Mouse (Mus musculus) c-Kit-positive CD71-positive TER-119-negative erythroid progenitor cells, embryonic 14.5 days (primary cell): ENCODE results near the gene Tmem163.

Experiments used
- DNase-seq: peaks from one replicate; pipeline ENCODE4 v3.0.0-alpha.2; 2013; ENCODE audit warnings: low read depth

Gene Tmem163

DNA sequence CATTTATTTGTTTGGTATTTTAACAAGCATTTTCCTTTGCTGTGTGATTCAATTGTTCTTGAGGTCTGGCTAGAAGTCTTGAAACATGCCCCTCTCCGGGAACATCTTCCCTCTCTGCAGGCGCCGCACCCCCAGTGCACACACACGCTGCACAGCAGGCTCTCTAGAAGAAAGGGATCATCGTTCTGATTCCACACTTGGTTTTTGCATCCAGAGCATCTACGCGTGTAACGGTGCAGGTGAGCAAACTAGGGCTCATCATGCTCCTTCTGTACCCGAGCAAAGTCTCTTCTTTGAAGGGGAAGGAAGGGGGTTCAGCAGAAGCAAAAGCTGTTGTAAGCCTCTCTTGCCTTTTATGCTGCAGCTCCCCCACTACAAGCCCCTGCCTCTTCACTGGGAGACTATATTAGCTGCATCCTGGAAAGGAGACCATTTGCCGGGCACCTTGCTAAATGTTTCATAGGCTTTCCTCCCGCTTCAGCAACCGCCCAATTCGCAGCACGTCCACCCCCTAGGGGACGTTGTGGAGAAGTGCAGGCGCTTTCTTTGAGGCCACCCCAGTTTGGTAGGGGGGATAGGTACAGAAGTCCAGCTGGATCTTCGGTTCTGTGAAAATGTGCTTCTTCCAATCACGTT, at the start of gene Tmem163:
Tmem163 (minus strand) TSS at position 51 of the 636 bp plus-strand sequence.
- DNase-seq, result peak; percentile 30

DNA sequence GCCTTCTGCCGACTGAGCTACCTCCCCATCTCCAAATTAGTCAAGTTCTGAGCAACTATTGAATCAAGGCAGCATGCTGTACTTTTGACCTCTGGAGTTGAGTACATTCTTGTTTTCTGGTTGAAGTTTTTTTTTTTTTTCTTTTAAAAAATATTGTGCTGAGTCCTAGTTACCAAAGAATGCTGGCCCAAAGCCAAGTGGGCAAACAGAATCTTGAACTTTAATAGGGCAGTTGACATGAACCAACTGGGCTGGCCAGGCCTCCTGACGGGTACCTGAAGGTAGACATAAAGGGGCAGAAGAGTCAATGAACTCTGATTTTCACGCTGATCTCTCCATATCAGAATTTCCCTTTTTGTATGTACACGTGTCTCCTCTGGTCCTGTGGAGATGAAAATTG, 49.7 kb upstream of the Tmem163 start, which contains the start of gene Acmsd:
Acmsd (plus strand) TSS at position 318 of the 400 bp plus-strand sequence.
- DNase-seq, result no peak

GRCm38 (mm10) chr1:127723596-127723995, 44.2 kb upstream of the Tmem163 start:
- no peak for DNase-seq

DNA sequence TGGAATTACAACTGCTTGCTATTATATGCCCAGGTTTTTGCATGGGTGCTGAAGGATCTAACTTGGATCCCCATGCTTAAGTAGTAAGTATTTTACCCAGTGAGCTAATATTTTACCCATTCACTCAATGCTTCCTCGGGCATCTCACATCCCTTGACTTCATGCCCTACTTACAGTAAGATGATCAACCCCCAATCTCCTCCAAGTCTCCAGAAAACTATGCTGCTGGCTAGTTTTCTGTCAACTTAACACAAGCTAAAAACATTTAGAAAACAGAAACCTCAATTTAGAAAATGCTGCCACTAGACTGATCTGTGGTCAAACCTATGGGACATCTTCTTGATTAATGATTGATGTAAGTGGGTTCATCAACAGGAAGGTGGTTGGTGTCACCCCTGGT, 38.9 kb upstream of the Tmem163 start:
- no peak for DNase-seq

DNA sequence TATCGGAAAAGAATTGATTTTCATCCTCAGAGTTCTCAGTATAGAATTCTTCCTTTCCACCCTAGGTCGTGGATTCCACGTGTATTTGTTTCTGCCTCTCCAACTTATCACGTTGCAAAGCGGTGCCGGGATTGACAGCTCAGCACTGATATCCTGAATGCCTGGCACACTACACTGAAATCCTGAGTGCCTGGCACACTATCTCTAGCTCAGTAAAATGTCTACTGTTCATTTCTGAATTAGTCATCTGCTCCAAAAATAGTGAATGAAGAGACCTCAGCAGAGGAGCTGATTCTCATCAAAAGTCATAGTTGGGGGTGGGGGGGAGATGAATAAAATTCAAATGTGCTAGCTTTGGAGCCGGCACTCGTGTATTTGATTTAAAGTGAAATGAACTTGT, 37.1 kb upstream of the Tmem163 start:
- DNase-seq, result no peak

DNA sequence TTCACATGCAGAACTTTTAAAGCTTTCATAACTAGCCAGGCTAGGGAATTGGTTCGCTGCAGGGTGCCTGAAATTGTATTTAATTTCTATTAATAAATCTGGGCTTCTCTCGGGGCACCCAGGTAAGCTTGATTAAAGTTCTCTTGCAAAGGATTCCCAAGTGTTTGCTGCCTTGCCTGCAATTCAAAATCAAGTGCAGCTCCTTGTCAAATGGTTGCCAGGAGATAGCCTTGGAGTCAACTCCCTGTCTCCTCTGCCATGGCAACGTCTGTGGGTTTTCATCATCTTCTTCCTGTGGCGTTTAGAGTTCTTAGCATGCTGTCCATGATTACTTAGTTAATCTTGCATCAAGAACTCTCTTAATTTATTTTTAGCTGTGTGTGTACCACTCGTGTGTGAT, 26.9 kb upstream of the Tmem163 start:
- no peak for DNase-seq

- DNase-seq, result peak; percentile 17
Observed at GRCm38 (mm10) chr1:127702187-127702586, 22.8 kb upstream of the Tmem163 start.

DNA sequence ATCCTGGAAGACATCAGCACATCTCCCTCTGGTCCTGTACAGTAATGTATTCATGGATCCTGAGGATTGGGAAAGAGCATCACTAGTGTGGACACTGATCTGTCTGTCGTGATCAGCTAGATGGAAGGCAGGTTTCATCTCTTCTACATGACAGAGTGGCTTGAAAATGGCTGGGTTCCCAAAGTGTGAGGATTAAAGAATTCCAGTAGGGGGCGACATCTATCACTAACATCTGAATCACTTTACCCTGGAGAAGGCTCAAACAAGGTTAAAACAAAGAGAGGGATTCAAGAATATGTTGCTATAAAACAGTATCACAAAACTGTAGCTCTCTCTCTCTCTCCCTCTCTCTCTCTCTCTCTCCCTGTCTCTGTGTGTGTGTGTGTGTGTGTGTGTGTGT, 17.2 kb upstream of the Tmem163 start:
- no peak for DNase-seq

DNA sequence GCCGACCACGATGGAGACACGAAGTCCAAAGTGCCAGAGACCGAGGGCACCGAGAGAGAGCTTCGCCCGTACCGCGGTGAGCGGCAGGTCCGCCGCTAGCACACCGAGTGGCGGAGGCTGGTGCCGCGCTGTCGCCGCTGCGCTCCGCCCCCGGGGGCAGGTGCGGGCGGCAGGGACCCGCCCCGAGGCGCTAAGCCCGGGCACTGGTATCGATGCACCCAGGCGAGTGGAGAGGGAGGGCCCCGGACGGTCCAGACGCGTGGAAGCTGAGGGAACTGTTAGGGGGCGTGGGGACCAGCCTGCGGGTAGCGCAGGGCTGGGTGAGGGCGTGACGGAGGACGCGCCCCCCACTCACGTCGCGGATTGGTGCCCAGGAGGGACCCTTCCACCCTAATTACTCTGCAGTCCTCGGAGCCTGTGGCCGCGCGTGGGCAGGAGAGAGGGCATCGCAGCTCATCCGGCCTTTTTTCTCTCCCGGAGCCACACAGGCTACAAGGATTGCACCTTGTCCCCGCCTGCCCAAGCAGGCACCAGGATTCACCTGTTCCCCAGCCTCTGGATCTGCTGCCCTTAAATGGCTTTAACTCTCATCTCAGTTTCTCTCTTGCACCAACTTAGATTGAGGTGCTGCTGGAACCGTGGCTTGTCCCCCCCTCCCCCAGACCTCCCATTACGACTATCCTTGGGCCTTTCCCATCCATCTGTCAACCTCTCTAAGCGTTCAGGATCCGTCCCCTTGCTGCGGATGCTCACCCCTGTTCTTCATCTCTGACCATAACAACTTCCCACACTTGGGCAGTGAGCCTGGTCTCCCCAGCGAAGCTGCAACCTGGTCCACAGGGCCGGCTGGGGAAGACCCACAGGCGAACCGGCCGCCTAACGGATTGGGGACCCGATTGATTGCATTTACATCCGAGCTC, 1.4 kb downstream of the Tmem163 start:
- no peak for DNase-seq

- no peak for DNase-seq
Observed at GRCm38 (mm10) chr1:127677131-127677631, 2.2 kb downstream of the Tmem163 start.

- DNase-seq, result no peak
Observed at GRCm38 (mm10) chr1:127676516-127677099, 2.7 kb downstream of the Tmem163 start.

GRCm38 (mm10) chr1:127676116-127676515, 3.2 kb downstream of the Tmem163 start:
- no peak for DNase-seq

- no peak for DNase-seq
Observed at GRCm38 (mm10) chr1:127675253-127675652, 4.1 kb downstream of the Tmem163 start.

GRCm38 (mm10) chr1:127673221-127674050, 5.9 kb downstream of the Tmem163 start:
- no peak for DNase-seq

- no peak for DNase-seq
Observed at GRCm38 (mm10) chr1:127668161-127668560, 11.2 kb downstream of the Tmem163 start.

GRCm38 (mm10) chr1:127667110-127667860, 12.1 kb downstream of the Tmem163 start:
- DNase-seq, result no peak

GRCm38 (mm10) chr1:127666221-127666620, 13.1 kb downstream of the Tmem163 start:
- DNase-seq, result no peak

DNA sequence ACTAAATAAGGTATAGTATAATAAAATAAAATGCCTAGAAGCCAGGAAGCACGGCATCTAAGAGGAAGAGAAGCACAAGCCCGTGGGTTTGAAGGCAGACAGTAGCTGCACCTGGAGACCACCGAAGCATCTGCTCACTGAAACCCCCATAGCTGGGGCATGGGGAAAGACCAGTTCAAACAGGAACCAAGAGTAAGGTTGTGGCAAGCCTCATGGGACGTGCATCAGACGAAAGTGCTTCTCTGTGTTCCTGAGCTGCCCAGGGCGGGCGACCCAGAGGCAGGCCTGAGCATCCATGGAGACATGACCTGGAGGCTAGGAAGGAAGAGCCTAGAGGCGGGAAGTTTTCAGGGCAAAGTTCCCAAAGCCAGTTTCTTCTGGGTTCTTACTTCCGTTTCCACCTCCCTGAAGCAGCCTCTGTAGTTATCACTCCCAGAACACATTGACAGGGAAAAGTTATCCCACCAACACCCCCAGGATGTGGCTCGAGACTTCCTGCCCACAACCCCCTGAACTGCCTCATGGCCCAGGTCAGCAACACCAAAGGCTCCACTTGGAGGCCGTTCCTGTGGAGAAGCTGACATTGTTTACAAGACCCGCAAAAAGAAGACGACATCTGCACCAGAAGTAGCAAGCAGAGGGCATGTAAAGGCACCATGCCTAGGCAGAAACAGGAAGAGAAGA, 16.8 kb downstream of the Tmem163 start:
- DNase-seq, result no peak

- DNase-seq, result no peak
Observed at GRCm38 (mm10) chr1:127661118-127662012, 18.0 kb downstream of the Tmem163 start.
